Mouse (Mus musculus) yolk sac, embryonic 10.5 days (tissue): Measurements from ENCODE around the gene Dgkb.

Source experiments
- DNase-seq: peaks from one replicate; pipeline ENCODE4 v3.0.0-alpha.2; 2017; ENCODE audit warnings: low spot score

Gene Dgkb

DNA sequence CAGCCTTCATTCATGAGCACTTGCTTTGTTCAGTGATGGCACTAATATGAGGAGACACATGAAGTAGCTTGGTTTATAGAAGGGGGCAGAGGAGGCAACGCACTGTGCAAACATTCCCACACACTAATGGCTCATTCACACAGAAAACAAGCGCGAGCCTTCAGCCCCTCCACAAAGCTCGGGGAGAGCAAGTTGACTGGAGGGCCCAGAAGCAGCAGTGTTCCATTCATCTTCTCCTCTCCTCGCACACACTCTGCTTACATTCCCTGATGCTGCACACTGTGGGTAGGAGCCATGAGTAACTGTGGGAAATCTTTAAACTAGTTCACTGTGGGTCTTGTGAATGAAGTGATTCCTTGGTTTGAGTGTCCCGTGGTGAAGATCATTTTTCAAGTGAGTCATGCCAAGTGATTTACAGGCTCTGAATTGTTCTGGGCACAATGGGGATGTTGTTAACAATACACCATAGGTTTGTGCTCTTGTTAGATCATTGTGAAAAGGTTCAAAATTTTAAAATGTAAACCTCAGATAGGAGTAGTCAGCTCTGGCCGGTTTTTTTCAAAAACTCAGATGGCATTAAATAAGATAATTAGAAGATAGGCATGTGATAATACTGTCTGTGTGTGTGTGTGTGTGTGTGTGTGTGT, 779.0 kb downstream of the Dgkb start:
- DNase-seq = no peak

GRCm38 (mm10) chr12:38598096-38598495, 780.6 kb downstream of the Dgkb start:
- DNase-seq = no peak

DNA sequence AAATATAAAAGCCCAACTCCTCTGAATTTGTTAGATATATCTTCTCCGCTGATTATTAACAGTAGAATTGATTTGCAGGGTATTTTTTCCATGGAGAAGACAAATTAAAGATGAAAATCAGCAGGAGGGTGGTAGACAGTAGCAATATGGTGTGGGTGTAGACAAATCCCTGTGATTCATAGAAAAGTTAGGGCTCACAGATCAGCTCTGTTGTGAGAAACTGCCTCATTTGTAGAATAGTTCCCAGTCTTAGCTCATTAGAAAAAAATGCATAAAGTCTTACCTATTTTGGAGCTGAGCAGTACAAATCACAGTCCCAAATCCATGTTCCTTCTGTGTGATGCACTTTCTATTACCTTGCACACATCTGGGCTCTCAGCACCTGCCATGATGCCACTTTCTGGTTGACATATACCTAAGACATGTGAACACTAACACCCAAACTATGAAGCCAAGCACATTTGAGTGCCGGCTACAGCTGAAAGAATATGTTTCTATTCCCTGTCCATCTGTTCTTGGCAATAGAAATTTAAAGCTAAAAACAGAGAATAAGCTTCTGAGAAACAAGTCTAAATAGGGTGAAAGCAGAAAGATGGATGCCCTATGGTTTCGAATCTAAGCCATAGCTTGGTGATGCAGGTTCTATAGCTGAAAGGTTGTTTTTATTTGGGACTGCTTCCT, 782.8 kb downstream of the Dgkb start:
- no peak for DNase-seq

DNA sequence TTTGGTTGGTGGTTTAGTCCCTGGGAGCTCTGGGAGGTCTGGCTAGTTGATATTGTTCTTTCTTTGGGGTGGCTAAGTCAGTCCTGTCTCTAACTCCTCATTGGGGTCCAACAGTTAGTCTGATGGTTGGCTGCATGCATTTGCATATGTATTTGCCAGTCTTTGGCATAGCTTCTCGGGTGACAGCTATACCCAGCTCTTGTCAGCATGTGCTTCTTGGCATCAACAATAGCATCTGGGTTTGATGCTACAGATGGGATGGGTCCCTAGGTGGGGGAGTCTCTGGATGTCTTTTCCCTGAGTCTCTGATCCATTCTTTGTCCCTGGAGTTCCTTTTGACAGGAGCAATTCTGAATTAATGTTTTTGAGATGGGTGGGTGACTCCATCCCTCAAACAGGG, 790.6 kb downstream of the Dgkb start:
- no peak for DNase-seq

- no peak for DNase-seq
Observed at GRCm38 (mm10) chr12:38668265-38668664, 850.7 kb downstream of the Dgkb start.
